Mouse (Mus musculus): ENCODE measurements around the gene Hoxd8. TPM values are rescaled to one million over a fixed set of nuclear protein-coding genes. Genes with fewer than 3 reads are reported as not detected.

Gene Hoxd8
- polyA plus RNA-seq, 1 experiment from 2014 or later: 2.6 TPM

DNA sequence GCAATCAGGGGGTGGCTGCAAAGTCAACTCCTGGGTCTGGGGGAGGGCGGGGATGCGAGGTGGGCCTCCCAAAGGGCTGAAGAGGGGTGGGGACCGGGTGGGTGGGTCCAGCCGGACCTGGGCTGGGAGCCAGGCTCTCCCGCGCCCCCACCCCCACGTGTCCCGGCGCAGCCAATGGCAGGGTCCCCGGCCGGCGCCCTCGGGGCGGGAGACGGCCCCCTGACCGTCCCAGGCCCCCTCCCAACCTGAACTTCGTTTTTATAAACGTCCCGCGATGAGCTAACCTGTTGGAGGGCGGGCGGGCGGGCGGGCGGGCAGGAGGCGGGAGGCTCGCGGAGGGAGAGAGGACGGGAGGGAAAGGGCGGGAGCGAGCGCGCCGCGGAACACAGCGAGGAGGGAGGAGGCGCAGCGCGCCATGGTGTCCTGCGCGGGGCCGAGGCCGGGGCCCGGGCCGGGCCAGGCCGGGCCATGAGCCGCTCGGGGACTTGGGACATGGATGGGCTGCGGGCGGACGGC lies 36.5 kb upstream of the Hoxd8 start, which contains the start of gene Hoxd13:
Gene Hoxd13, plus strand, starts transcription at position 469 of the 516 bp plus-strand sequence.
- WGBS: 0% methylated on average over 32 of the region's 51 CpGs
- H3K9me3 ChIP-seq (ENCODE audit: control insufficient read depth, low read depth, low read length): no peaks in the 10 kb centered on the region
- H3K4me1 ChIP-seq (ENCODE audit: control insufficient read depth, insufficient read depth, low read length): peaks cover 6% of the 10 kb centered on the region; the same call in 1 of the 2 replicates
- no peak within 1 kb of the TSS for H3K27ac ChIP-seq (ENCODE audit: low read length)
- no peak within 1 kb of the TSS for H3K9ac ChIP-seq (replicated peaks; ENCODE audit: low read depth, low read length)
- peaks cover 80% of the 10 kb centered on the region for H3K27me3 ChIP-seq (ENCODE audit: control insufficient read depth, insufficient read depth, low read length)
- H3K36me3 ChIP-seq (ENCODE audit: control insufficient read depth, insufficient read depth, low read length): no peaks in the 10 kb centered on the region
- H3K4me3 ChIP-seq (ENCODE audit: low read depth, low read length): peak within 1 kb of the TSS; percentile 29
- peak; percentile 46; the same call in 1 of the 2 replicates for ATAC-seq (ENCODE audit: insufficient number of reproducible peaks, insufficient read depth, low FRiP score, low read depth)
- peak within 1 kb of the TSS; percentile 49 for H3K4me2 ChIP-seq (replicated peaks; ENCODE audit: low read depth, low read length)

DNA sequence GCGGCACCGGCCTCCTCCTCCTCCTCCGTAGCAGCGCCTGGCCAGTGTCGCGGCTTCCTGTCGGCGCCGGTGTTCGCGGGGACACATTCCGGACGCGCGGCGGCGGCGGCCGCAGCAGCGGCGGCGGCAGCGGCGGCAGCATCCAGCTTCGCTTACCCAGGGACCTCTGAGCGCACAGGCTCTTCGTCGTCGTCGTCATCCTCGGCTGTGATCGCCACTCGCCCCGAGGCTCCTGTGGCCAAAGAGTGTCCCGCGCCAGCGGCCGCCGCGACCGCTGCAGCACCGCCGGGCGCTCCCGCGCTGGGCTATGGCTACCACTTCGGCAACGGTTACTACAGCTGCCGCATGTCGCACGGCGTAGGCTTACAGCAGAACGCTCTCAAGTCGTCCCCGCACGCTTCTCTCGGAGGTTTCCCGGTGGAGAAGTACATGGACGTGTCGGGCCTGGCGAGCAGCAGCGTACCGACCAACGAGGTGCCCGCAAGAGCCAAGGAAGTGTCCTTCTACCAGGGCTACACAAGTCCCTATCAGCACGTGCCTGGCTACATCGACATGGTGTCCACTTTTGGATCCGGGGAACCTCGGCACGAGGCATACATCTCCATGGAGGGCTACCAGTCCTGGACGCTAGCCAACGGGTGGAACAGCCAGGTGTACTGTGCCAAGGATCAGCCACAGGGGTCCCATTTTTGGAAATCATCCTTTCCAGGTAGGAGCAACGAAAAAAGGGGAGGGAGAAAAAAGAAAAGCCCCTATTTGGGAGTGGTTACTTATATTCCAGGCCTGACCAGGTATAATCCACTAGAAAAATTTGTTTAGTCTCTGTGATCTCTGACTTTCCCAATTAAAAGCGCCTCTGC lies 35.8 kb upstream of the Hoxd8 start:
- no peak overlapping the region for H3K9ac ChIP-seq (replicated peaks; ENCODE audit: low read depth, low read length)
- no peak overlapping the region for H3K27ac ChIP-seq (ENCODE audit: low read length)
- peak overlapping the region; percentile 29 for H3K4me3 ChIP-seq (ENCODE audit: low read depth, low read length)
- peaks cover 6% of the 10 kb centered on the region; the same call in 1 of the 2 replicates for H3K4me1 ChIP-seq (ENCODE audit: control insufficient read depth, insufficient read depth, low read length)
- under 1% methylated on average over 57 of the region's 74 CpGs for WGBS
- H3K4me2 ChIP-seq (replicated peaks; ENCODE audit: low read depth, low read length): peak overlapping the region; percentile 49
- no peaks in the 10 kb centered on the region for H3K36me3 ChIP-seq (ENCODE audit: control insufficient read depth, insufficient read depth, low read length)
- H3K9me3 ChIP-seq (ENCODE audit: control insufficient read depth, low read depth, low read length): no peaks in the 10 kb centered on the region
- peak; percentile 43; the same call in 1 of the 2 replicates for ATAC-seq (ENCODE audit: insufficient number of reproducible peaks, insufficient read depth, low FRiP score, low read depth)
- peaks cover 80% of the 10 kb centered on the region for H3K27me3 ChIP-seq (ENCODE audit: control insufficient read depth, insufficient read depth, low read length)

DNA sequence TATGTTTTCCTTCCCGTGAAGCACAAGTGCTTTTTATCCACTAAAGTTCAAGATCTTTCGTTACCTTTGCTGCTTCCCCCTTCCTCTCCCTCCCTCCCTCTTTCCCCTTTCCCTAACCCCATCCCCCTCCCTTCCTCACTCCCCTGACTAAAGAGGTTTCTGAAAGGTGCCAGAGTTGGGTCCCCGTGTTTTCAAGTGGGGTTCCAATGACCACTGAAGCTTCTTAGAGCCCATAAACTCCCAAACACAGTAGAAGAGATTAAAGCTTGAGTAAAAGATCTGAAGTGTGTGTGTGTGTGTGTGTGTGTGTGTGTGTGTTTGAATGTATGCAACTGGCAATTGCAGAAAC lies 35.2 kb upstream of the Hoxd8 start:
- Histone ChIP-seq H3K36me3 (ENCODE audit: control insufficient read depth, insufficient read depth, low read length) (no peaks in the 10 kb centered on the region), H3K27ac (ENCODE audit: low read length) (no peak overlapping the region), H3K9ac (replicated peaks; ENCODE audit: low read depth, low read length) (no peak overlapping the region), H3K4me3 (ENCODE audit: low read depth, low read length) (no peak overlapping the region), H3K4me1 (ENCODE audit: control insufficient read depth, insufficient read depth, low read length) (peaks cover 6% of the 10 kb centered on the region; the same call in 1 of the 2 replicates), H3K27me3 (ENCODE audit: control insufficient read depth, insufficient read depth, low read length) (peaks cover 80% of the 10 kb centered on the region), H3K4me2 (replicated peaks; ENCODE audit: low read depth, low read length) (no peak overlapping the region), H3K9me3 (ENCODE audit: control insufficient read depth, low read depth, low read length) (no peaks in the 10 kb centered on the region)
- ATAC-seq (ENCODE audit: insufficient number of reproducible peaks, insufficient read depth, low FRiP score, low read depth): no peak
- 3% methylated on average over 3 of the region's 3 CpGs for WGBS

DNA sequence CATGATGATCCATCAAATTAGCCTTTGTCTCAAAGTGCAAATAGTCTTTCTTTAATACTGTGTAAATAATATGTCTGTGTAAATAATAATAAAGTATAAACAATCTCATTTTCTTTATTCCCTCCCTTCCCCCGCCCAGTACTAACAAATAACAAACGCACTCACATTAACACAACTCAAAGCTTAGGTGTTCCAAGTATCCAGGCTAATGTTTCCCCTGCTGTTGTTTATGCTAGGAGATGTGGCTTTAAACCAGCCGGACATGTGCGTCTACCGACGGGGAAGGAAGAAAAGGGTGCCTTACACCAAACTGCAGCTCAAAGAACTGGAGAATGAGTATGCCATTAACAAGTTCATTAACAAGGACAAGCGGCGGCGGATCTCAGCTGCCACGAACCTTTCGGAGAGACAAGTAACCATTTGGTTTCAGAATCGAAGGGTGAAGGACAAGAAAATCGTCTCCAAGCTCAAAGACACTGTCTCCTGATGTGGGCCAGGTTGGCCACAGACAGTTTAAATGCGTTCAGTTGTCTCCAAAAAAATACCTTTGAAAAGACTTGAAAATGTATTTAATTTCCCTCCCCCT lies 34.7 kb upstream of the Hoxd8 start:
- Histone ChIP-seq H3K4me3 (ENCODE audit: low read depth, low read length) (no peak overlapping the region), H3K9me3 (ENCODE audit: control insufficient read depth, low read depth, low read length) (no peaks in the 10 kb centered on the region), H3K36me3 (ENCODE audit: control insufficient read depth, insufficient read depth, low read length) (no peaks in the 10 kb centered on the region), H3K9ac (replicated peaks; ENCODE audit: low read depth, low read length) (no peak overlapping the region), H3K27ac (ENCODE audit: low read length) (no peak overlapping the region), H3K4me2 (replicated peaks; ENCODE audit: low read depth, low read length) (no peak overlapping the region), H3K27me3 (ENCODE audit: control insufficient read depth, insufficient read depth, low read length) (peaks cover 80% of the 10 kb centered on the region), H3K4me1 (ENCODE audit: control insufficient read depth, insufficient read depth, low read length) (peaks cover 6% of the 10 kb centered on the region; the same call in 1 of the 2 replicates)
- WGBS: 1% methylated on average over 14 of the region's 14 CpGs
- no peak for ATAC-seq (ENCODE audit: insufficient number of reproducible peaks, insufficient read depth, low FRiP score, low read depth)

DNA sequence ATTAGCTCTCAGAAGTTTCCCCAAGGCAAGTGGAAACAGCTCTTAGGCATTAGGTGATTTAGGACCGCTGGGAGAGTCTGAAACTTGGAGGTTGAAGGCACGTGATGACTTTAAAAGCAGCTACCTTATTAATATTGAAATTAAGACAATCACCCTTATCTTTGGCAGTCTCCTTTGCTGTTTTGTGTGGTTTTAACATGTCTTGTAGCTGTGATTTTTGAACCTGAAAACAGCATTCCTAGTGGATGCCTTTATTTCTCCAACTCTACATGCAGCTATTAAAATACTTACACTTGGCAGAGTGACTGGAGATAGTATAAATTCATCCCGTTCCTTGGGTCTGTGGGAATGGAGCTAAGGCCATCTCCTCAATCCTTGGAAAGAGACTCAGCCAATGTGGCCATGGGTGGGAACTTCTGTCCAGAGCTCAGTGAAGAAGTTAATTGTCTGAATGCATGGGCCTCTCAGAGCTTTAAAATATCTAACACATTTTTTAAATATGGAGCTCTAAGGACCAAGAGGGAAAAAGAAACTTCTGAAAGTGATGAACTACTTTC lies 33.7 kb upstream of the Hoxd8 start:
- Histone ChIP-seq H3K4me1 (ENCODE audit: control insufficient read depth, insufficient read depth, low read length) (peaks cover 6% of the 10 kb centered on the region; the same call in 1 of the 2 replicates), H3K9ac (replicated peaks; ENCODE audit: low read depth, low read length) (no peak overlapping the region), H3K9me3 (ENCODE audit: control insufficient read depth, low read depth, low read length) (no peaks in the 10 kb centered on the region), H3K36me3 (ENCODE audit: control insufficient read depth, insufficient read depth, low read length) (no peaks in the 10 kb centered on the region), H3K4me3 (ENCODE audit: low read depth, low read length) (no peak overlapping the region), H3K27me3 (ENCODE audit: control insufficient read depth, insufficient read depth, low read length) (peaks cover 79% of the 10 kb centered on the region), H3K27ac (ENCODE audit: low read length) (no peak overlapping the region), H3K4me2 (replicated peaks; ENCODE audit: low read depth, low read length) (no peak overlapping the region)
- ATAC-seq (ENCODE audit: insufficient number of reproducible peaks, insufficient read depth, low FRiP score, low read depth): no peak
- WGBS: 3% methylated on average over 3 of the region's 3 CpGs

DNA sequence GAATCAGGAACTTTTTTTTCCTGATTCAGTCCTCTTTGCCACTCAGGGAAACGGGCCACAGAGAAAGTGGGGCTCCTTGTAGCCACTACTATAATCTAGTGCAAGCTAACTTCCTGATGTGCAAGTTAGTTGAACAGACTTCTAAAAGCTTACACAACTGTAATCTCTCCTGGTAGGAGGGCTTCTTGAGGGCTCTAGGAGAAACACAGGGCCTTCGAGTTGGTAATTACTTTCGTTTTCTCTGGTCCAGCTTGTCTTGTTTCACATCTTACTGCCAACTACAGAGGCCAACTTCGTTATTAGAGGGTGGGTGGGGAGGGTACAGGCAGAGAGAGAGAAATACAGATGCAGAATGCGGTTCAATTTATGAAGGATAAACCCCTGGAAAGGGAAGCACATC lies 32.6 kb upstream of the Hoxd8 start:
- H3K9ac ChIP-seq (replicated peaks; ENCODE audit: low read depth, low read length): no peak overlapping the region
- peaks cover 6% of the 10 kb centered on the region; the same call in 1 of the 2 replicates for H3K4me1 ChIP-seq (ENCODE audit: control insufficient read depth, insufficient read depth, low read length)
- WGBS: 6% methylated on average over 5 of the region's 5 CpGs
- no peak for ATAC-seq (ENCODE audit: insufficient number of reproducible peaks, insufficient read depth, low FRiP score, low read depth)
- H3K4me2 ChIP-seq (replicated peaks; ENCODE audit: low read depth, low read length): no peak overlapping the region
- H3K36me3 ChIP-seq (ENCODE audit: control insufficient read depth, insufficient read depth, low read length): no peaks in the 10 kb centered on the region
- no peak overlapping the region for H3K27ac ChIP-seq (ENCODE audit: low read length)
- peaks cover 82% of the 10 kb centered on the region for H3K27me3 ChIP-seq (ENCODE audit: control insufficient read depth, insufficient read depth, low read length)
- no peaks in the 10 kb centered on the region for H3K9me3 ChIP-seq (ENCODE audit: control insufficient read depth, low read depth, low read length)
- H3K4me3 ChIP-seq (ENCODE audit: low read depth, low read length): no peak overlapping the region

DNA sequence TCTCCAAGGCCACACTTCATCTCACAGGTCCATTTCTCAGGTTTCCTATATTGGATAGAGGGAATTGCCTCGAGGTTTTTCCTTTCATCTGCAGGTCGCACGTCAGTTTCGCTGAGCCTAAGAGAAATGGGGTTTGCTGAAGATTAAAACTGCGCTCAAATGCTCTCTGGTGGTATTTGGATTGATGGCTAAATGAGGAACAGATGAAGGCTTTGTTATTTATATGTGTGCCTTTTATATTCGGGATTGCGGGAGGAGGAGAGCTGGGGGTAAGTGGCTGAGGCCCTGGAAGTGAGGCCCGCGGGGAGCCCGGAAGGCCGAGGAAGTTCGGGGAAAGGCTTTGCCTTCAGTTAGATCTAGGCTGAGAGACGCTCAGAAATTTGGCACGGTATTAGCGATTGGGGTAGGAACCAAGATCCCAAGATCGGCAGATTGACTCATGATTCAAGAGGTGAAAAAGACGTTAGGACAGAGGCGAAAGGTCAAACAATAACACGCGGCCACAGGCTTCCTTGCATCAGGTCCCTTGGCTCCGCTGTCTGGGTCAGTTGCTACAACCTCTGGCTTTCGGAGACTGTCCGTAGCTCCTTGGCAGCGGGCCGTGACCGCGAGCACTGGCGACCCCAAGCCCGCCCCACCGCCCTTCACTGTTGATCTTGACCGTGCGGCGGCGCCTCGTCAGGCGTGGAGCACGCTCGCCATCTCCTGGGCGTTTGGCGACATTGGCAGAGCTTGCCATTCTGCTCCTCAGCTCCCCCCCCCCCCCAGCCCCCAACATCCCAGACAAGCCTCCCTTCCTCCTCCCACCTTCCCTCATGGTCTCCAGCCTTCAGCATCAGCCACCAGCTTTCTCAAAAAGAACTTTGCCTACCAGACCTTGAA lies 31.7 kb upstream of the Hoxd8 start:
- Histone ChIP-seq H3K4me1 (ENCODE audit: control insufficient read depth, insufficient read depth, low read length) (peaks cover 6% of the 10 kb centered on the region; the same call in 1 of the 2 replicates), H3K9ac (replicated peaks; ENCODE audit: low read depth, low read length) (no peak overlapping the region), H3K4me2 (replicated peaks; ENCODE audit: low read depth, low read length) (peak overlapping the region; percentile 39), H3K27me3 (ENCODE audit: control insufficient read depth, insufficient read depth, low read length) (peaks cover 83% of the 10 kb centered on the region), H3K4me3 (ENCODE audit: low read depth, low read length) (peak overlapping the region; percentile 19; the same call in 1 of the 2 replicates), H3K9me3 (ENCODE audit: control insufficient read depth, low read depth, low read length) (no peaks in the 10 kb centered on the region), H3K36me3 (ENCODE audit: control insufficient read depth, insufficient read depth, low read length) (no peaks in the 10 kb centered on the region), H3K27ac (ENCODE audit: low read length) (no peak overlapping the region)
- WGBS: 3% methylated on average over 40 of the region's 40 CpGs
- no peak for ATAC-seq (ENCODE audit: insufficient number of reproducible peaks, insufficient read depth, low FRiP score, low read depth)

Data from stomach, embryonic 14.5 days (tissue).